Mouse (Mus musculus) left cerebral cortex, postnatal 14 days (tissue): ENCODE data around the gene Gm14214. TPM values are rescaled to one million over a fixed set of nuclear protein-coding genes. Genes with fewer than 3 reads are reported as not detected.
A peak's percentile ranks its signal among the peaks of the same experiment; 100 is the strongest.

ENCODE experiments used
- DNase-seq, 2 experiments: peaks; one replicate each; pipeline ENCODE4 v3.0.0; 2021 to 2022; ENCODE audit warnings: low spot score in 2 of 2, mixed read lengths in 1 of 2
- intact Hi-C: fragments of 180-260 bp; cut with DNase I; formaldehyde crosslinking; loops from one replicate; pipeline ENCODE4 v1.15.1; 2025
- long read RNA-seq, 2 experiments: library from polyadenylated mRNA; stranded (forward); transcript quantifications; one replicate each; pipeline ENCODE4 v2.0.0; 2021
- total RNA-seq, 2 experiments: library from RNA; stranded (reverse); gene quantifications; 2 replicates each; pipeline ENCODE4 v1.2.3; 2021

Gene Gm14214
- total RNA-seq, result not detected
- long read RNA-seq, experiment 1, result 0 reads
- long read RNA-seq, experiment 2, result 0 reads

DNA sequence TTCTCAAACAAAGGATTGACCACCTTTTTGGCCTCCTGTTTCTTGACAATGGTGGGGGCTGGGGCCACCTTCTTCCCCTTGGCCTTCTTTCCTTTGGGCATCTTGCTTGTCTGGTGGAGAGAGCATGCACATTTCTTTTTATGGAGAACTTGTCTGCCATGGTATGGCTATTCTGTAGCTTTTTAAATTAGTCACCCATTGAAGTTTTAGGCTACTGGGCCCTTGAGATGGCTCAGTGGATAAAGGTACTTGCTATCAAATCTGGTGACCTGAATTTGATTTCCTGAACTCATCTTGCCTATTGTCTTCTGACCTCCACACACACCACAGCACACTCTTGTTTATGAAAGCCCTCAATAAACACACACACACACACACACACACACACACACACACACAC lies at the start of gene Gm14214:
Gene Gm14214, minus strand, starts transcription at position 101 of the 400 bp plus-strand sequence.
- intact Hi-C loops, result no loop called here
- DNase-seq, result no peak

- intact Hi-C loops, result no loop called here
Measured at GRCm38 (mm10) chr2:154818599-154818998, 48.8 kb upstream of the Gm14214 start.

DNA sequence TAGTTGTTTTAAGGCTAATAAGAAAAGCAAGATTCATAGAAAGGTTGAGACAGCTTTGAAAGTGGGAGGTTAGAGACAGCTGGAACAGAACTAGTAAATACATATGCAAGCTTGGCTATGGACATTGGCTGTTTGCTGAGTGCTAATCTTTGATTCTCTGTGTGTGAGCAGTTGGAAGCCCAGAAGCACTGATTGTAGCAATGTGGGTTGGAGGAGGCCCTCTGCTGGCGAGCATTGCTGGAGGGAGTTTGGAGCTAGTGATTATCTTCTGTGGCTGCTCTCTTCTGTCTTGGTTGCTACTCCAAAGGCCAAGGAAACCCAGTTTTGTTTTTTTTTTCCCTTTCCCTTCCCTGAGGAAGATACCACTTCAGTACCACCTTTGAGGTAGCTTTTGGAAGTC lies 48.0 kb upstream of the Gm14214 start:
- intact Hi-C loops, result no loop called here
- DNase-seq, result peak; percentile 42 to 62

More at GRCm38 (mm10) chr2:154818599-154818998, 48.8 kb upstream of the Gm14214 start:
- no peak for DNase-seq

GRCm38 (mm10) chr2:154817089-154817488 lies 47.3 kb upstream of the Gm14214 start:
- intact Hi-C loops, result no loop called here
- no peak for DNase-seq

DNA sequence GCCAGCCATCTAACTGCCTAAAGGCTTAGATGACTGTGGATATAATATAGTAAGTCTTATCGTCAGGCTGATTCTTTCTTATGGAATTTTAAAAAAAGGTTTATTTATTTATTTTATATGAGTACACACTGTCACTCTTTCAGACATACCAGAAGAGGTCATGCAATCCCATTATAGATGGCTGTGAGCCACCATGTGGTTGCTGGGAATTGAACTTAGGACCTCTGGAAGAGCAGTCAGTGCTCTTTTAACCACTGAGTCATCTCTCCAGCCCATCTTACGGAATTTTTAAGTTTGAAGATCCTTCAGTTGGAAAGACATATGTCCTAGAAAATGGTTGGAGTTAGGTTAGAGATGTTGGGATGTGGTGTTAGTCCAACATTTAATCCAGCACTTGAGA lies 43.6 kb upstream of the Gm14214 start:
- intact Hi-C loops, result no loop called here
- DNase-seq, result no peak

DNA sequence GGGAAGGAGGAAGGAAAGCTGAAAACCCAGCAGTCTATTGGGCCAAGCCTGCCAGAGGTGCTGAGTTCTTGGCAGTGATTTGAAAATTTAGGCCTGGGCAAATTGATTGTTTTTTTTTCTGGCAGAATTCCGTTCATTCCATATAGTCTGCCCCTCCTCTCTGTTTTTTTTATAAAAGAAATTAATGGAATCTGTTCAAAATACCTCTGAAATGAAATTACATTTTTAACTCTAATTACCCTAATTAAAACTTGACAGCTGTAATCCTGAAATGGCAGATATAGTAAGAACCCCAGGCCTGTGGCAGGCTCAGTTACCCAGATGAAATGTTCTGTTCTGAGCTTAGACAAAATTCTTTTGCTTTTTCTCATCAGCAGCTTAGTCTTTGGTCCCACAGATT lies 41.0 kb upstream of the Gm14214 start:
- intact Hi-C loops, result no loop called here
- no peak for DNase-seq

- no peak for DNase-seq
Measured at GRCm38 (mm10) chr2:154809107-154809762, 39.4 kb upstream of the Gm14214 start.

GRCm38 (mm10) chr2:154807689-154808088 lies 37.9 kb upstream of the Gm14214 start:
- intact Hi-C loops, result no loop called here
- DNase-seq, result no peak

More at GRCm38 (mm10) chr2:154809107-154809762, 39.4 kb upstream of the Gm14214 start:
- intact Hi-C loops, result no loop called here

DNA sequence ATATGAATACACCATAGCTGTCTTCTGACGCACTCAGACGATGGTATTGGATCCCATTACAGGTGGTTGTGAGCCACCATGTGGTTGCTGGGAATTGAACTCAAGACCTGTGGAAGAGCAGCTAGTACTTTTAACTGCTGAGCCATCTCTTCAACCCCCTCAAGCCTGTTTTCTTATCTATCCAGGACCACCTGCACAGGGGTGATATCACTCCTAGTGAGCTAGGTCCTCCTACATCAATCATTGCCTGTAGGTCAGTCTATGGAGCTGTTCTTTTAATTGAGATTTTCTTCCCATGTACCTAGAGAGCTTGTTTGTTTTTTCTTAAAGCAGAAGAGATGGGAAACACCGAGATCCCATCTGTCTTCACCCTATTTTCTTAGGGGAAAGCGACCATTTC lies 34.0 kb upstream of the Gm14214 start:
- intact Hi-C loops, result no loop called here
- no peak for DNase-seq

DNA sequence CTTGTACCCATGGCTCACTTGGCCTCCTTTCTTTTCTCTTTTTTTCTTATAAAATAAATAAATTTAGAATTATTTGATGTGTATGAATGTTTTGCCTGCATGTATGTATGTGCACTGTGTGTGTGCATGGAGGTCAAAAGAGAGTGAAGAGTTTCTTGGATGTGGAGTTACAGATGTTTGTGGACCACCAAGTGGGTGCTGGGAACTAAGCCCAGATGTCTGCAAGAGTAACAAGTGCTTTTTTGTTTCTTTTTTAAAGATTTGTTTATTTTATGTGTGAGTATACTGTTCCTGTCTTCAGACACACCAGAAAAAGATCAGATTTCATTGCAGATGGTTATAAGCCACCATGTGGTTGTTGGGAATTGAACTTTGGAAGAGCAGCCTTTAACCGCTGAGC lies 33.5 kb upstream of the Gm14214 start:
- no peak for DNase-seq
- intact Hi-C loops, result no loop called here

GRCm38 (mm10) chr2:154791661-154792642 lies 22.1 kb upstream of the Gm14214 start:
- peak in 1 of 2 experiments; percentile 57 for DNase-seq
- intact Hi-C loops, result no loop called here

- peak; percentile 94 to 97 for DNase-seq
- intact Hi-C loops, result no loop called here
Measured at GRCm38 (mm10) chr2:154790656-154791483, 21.0 kb upstream of the Gm14214 start, which contains the start of the genes Raly and a. TSS of gene Raly (plus strand) at chr2:154791096. TSS of gene a (plus strand) at chr2:154791402.

DNA sequence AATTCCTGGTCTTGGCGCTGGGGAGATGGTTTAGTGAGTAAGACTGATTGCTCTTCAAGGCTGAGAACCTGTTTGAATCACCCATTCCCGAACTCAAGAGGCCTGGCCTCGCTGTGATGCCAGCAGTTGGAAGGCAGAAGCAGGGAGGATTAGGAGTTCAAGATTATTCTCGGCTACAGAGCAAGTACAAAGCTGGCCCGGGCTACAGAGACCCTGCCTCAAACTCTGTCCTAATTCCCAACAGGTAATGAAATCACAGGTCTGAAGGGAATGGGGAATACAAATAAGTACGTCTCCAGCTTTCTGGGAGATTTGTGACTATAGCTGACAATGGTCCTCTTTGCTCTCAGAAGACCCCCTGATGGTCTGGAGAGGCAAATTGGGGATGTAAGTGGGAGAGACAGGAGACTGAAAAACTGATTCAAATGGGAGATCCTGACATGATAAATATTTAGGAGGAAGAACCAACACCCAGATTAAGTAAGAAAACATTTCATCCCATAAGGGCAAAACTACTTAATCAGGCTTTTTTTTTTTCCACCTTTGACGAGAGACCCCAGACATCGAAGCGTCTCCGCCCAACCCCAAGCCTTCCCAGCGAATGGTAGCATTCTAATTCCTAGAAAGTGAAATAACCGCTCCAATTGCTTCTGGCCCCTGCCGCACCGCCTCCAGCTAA lies 20.3 kb upstream of the Gm14214 start:
- intact Hi-C loops, result no loop called here

GRCm38 (mm10) chr2:154789381-154789780 lies 19.6 kb upstream of the Gm14214 start:
- DNase-seq, result no peak
- intact Hi-C loops, result no loop called here

More for the DNA sequence above, 20.3 kb upstream of the Gm14214 start:
- no peak for DNase-seq

DNA sequence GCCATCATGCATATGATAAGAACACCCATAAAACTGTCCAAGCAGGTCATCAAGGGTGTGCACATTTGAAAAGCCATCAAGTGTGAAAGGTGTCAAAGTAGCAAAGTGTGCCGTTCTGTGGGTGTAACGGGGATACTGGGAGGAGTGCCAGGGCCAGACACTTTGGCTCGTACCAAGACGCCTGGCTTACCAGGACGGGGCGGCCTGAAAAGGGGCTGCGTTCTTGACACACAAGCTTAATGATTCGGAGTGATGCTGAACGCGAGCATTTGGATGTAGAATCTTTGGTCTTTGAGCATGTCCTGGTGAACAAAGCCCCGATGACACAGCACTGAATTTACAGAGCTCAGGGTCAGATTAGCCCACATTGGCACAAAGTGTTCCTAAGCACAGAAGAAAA lies 16.9 kb upstream of the Gm14214 start:
- DNase-seq, result no peak
- intact Hi-C loops, result no loop called here

- intact Hi-C loops, result no loop called here
Measured at GRCm38 (mm10) chr2:154786187-154786586, 16.4 kb upstream of the Gm14214 start.

DNA sequence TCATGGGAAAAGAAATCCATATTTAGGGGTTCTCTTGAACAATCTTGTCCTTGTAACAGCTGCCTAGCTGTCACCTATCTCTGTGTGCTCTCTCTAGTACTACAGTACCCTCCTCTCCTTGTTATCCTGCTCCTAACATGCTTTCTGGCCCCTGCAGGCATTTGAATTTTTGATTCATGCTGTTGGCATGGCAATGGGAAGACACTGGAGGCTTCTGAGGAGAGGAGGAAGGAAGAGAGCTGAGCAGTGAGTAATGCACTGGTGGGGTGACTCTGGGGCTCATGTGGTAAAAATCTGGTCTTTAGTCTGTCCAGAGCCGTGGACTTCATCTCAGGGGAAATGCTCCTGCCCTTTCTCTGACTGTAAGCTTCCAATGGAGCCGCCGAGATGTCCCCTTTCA lies 15.5 kb upstream of the Gm14214 start:
- DNase-seq, result peak in 1 of 2 experiments; percentile 51
- intact Hi-C loops, result no loop called here

More at GRCm38 (mm10) chr2:154786187-154786586, 16.4 kb upstream of the Gm14214 start:
- no peak for DNase-seq

GRCm38 (mm10) chr2:154782856-154783650 lies 13.2 kb upstream of the Gm14214 start:
- no peak for DNase-seq
- intact Hi-C loops, result no loop called here
